Mouse (Mus musculus): ENCODE results near the gene Hist1h2ac. TPM values are rescaled to one million over a fixed set of nuclear protein-coding genes. Genes with fewer than 3 reads are reported as not detected.

Gene Hist1h2ac
- total and polyA plus RNA-seq, 3 experiments: 0.14 to 114 (median 0.97) TPM

DNA sequence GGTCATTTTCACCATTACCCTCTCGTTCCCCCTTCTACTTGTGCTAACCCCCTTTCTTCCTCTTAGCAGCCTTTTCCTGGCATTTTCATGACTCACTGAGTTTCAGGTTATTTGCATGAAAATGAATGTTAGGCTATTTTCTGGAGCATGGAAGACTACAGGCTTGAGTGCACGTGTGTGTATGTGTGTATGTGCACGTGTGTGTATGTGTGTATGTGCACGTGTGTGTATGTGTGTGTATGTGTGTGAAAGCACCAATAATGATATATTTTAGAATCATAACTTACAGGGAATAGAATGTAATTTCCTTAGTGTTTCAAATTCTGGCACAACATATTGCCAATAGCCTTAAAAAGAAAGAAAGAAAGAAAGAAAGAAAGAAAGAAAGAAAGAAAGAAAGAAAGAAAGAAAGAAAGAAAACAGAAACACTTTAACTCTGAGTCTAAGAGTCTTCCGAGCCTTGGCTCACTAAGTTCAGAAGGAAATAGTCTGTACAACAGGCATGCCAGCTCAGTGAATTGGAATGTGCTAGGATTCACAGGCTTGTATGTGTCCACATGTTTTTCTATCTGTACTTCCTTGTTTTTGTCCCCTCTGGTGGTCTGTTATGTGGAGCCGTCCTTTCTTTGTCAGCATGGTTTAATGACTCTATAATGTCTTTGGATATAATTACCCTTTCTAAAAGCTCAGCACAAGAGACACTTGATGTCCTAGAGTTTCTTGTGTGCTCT, 23.9 kb downstream of the Hist1h2ac start:
- TF ChIP-seq ELF1 (IDR thresholded peaks at IDR 0.05; ENCODE audit: low read depth, low read length): no peak
- no peak for TF ChIP-seq POLR2A (IDR thresholded peaks at IDR 0.05; ENCODE audit: low read depth, low read length)
- no peak for TF ChIP-seq MEF2A (IDR thresholded peaks at IDR 0.05; ENCODE audit: borderline replicate concordance, low read depth, low read length)
- no peak for TF ChIP-seq ZMIZ1 (IDR thresholded peaks at IDR 0.05; ENCODE audit: low read depth, low read length)
- no peak for TF ChIP-seq RCOR1 (conservative IDR thresholded peaks at IDR 0.05; ENCODE audit: low read depth, low read length)
- 0 out of 2 replicates have a peak, but pooled peaks have one; percentile 29 for TF ChIP-seq IRF4 (IDR thresholded peaks at IDR 0.05; ENCODE audit: low read depth, low read length)
- no peak for TF ChIP-seq USF2 (conservative IDR thresholded peaks at IDR 0.05; ENCODE audit: low read depth, low read length)
- no peak for TF ChIP-seq SIN3A (IDR thresholded peaks at IDR 0.05; ENCODE audit: low read length)
- no peak for TF ChIP-seq SMC3 (IDR thresholded peaks at IDR 0.05; ENCODE audit: low read depth, low read length)
- TF ChIP-seq MYC (IDR thresholded peaks at IDR 0.05; ENCODE audit: low read depth, low read length): no peak
- TF ChIP-seq ETS1 (conservative IDR thresholded peaks at IDR 0.05; ENCODE audit: low read depth, low read length): peak; percentile 31
- no peak for TF ChIP-seq POLR2AphosphoS2 (IDR thresholded peaks at IDR 0.05; ENCODE audit: low read depth, low read length)
- TF ChIP-seq MAX (IDR thresholded peaks at IDR 0.05; ENCODE audit: low read length): peak; percentile 59; the same call in 1 of the 2 replicates
- TF ChIP-seq BHLHE40 (IDR thresholded peaks at IDR 0.05; ENCODE audit: low read depth, low read length): peak; percentile 97
- TF ChIP-seq ZNF384 (IDR thresholded peaks at IDR 0.05; ENCODE audit: low read depth, low read length): no peak
- dilution Hi-C loops (cut with MboI; ENCODE audit: extremely low pct_ligation_motif_present, extremely low pct_unique_long_range_greater_than_20kb, low sequenced_read_pairs) (no loop called here), in situ Hi-C loops (cut with MboI; ENCODE audit: low pct_ligation_motif_present, low pct_unique_long_range_greater_than_20kb, low sequenced_read_pairs) (no loop called here)
- no peaks in the 10 kb centered on the region for H3K36me3 ChIP-seq (replicated peaks in 1 of 2; ENCODE audit: control insufficient read depth in 1 of 2, insufficient read depth in 1 of 2, low read length in 1 of 2)
- peaks cover 7 to 22% of the 10 kb centered on the region in 2 experiments for H3K4me1 ChIP-seq (ENCODE audit: control insufficient read depth in 1 of 2, insufficient read depth in 2 of 2)
- no peak overlapping the region for H3K9ac ChIP-seq (ENCODE audit: insufficient read depth, low read depth)
- peak; percentile 29 for DNase-seq (ENCODE audit: extremely low read depth)
- no peaks in the 10 kb centered on the region for H3K79me2 ChIP-seq (replicated peaks; ENCODE audit: control insufficient read depth, extremely low read depth, insufficient read depth, poor library complexity, severe bottlenecking)
- no peaks in the 10 kb centered on the region for H3K27me3 ChIP-seq (replicated peaks)
- no peak overlapping the region for H3K4me3 ChIP-seq (replicated peaks in 1 of 3; ENCODE audit: low read depth in 2 of 3, low read length in 2 of 3, poor library complexity in 1 of 3)
- no peak overlapping the region for H3K27ac ChIP-seq (ENCODE audit: insufficient read depth, low read depth)
- H3K9me3 ChIP-seq (replicated peaks; ENCODE audit: low read length): no peaks in the 10 kb centered on the region
- H3K4me2 ChIP-seq (ENCODE audit: insufficient read depth, low read depth, poor library complexity, severe bottlenecking): peak overlapping the region; percentile 67

Other genes starting within 250 kb of the Hist1h2ac start
Only the 20 nearest of the 36 such genes appear.
- gene Hist1h2bf, start 109.8 kb downstream of the Hist1h2ac start, total RNA-seq (2012; rRNA removed): 1,243 and 1,273 TPM in 2 replicates
- gene Hist1h2bf, start 109.8 kb downstream of the Hist1h2ac start, total RNA-seq (2014; rRNA removed): 28.3 and 50.8 TPM in 2 replicates
- gene Hist1h2bf, start 109.8 kb downstream of the Hist1h2ac start, polyA plus RNA-seq (2012; ENCODE audit: insufficient read length, low read depth): 1.7 TPM in 1 of 2 replicates, not detected in the other
- 744 and 796 TPM in 2 replicates for gene Hist1h2ad, start 109.6 kb downstream of the Hist1h2ac start, total RNA-seq (2012; rRNA removed)
- 9.1 and 13.2 TPM in 2 replicates for gene Hist1h2ad, start 109.6 kb downstream of the Hist1h2ac start, total RNA-seq (2014; rRNA removed)
- gene Hist1h2ad, start 109.6 kb downstream of the Hist1h2ac start, polyA plus RNA-seq (2012; ENCODE audit: insufficient read length, low read depth): 0.53 TPM in 1 of 2 replicates, not detected in the other
- 164 and 182 TPM in 2 replicates for gene Hist1h3d, start 108.2 kb downstream of the Hist1h2ac start, total RNA-seq (2012; rRNA removed)
- 10.3 and 13.5 TPM in 2 replicates for gene Hist1h3d, start 108.2 kb downstream of the Hist1h2ac start, total RNA-seq (2014; rRNA removed)
- 0.65 and 0.94 TPM in 2 replicates for gene Hist1h3d, start 108.2 kb downstream of the Hist1h2ac start, polyA plus RNA-seq (2012; ENCODE audit: insufficient read length, low read depth)
- gene Hist1h4d, start 102.3 kb downstream of the Hist1h2ac start, total RNA-seq (2012; rRNA removed): 1,558 and 1,831 TPM in 2 replicates
- 13.8 and 27.7 TPM in 2 replicates for gene Hist1h4d, start 102.3 kb downstream of the Hist1h2ac start, total RNA-seq (2014; rRNA removed)
- gene Hist1h4d, start 102.3 kb downstream of the Hist1h2ac start, polyA plus RNA-seq (2012; ENCODE audit: insufficient read length, low read depth): 2.4 and 6.7 TPM in 2 replicates
- gene Hist1h2be, start 62.8 kb downstream of the Hist1h2ac start, total RNA-seq (2012; rRNA removed): 268 and 282 TPM in 2 replicates
- 3.4 and 4.7 TPM in 2 replicates for gene Hist1h2be, start 62.8 kb downstream of the Hist1h2ac start, total RNA-seq (2014; rRNA removed)
- gene Hist1h2be, start 62.8 kb downstream of the Hist1h2ac start, polyA plus RNA-seq (2012; ENCODE audit: insufficient read length, low read depth): 0.57 and 0.70 TPM in 2 replicates
- gene Hist1h1e, start 61.4 kb downstream of the Hist1h2ac start, total RNA-seq (2012; rRNA removed): 486 and 504 TPM in 2 replicates
- 12.2 and 18.3 TPM in 2 replicates for gene Hist1h1e, start 61.4 kb downstream of the Hist1h2ac start, total RNA-seq (2014; rRNA removed)
- gene Hist1h1e, start 61.4 kb downstream of the Hist1h2ac start, polyA plus RNA-seq (2012; ENCODE audit: insufficient read length, low read depth): 1.5 and 1.9 TPM in 2 replicates
- gene Hist1h2bc, start 251 bp upstream of the Hist1h2ac start, total RNA-seq (2012; rRNA removed): 436 and 456 TPM in 2 replicates
- 16.1 and 17.4 TPM in 2 replicates for gene Hist1h2bc, start 251 bp upstream of the Hist1h2ac start, total RNA-seq (2014; rRNA removed)
- 1.1 and 2.2 TPM in 2 replicates for gene Hist1h2bc, start 251 bp upstream of the Hist1h2ac start, polyA plus RNA-seq (2012; ENCODE audit: insufficient read length, low read depth)
- 0.38 and 0.76 TPM in 2 replicates for gene Hist1h1t, start 11.9 kb upstream of the Hist1h2ac start, total RNA-seq (2012; rRNA removed)
- gene Hist1h1t, start 11.9 kb upstream of the Hist1h2ac start, total RNA-seq (2014; rRNA removed): not detected in 2 replicates
- not detected in 2 replicates for gene Hist1h1t, start 11.9 kb upstream of the Hist1h2ac start, polyA plus RNA-seq (2012; ENCODE audit: insufficient read length, low read depth)
- 1,176 and 1,374 TPM in 2 replicates for gene Hist1h4c, start 14.5 kb upstream of the Hist1h2ac start, total RNA-seq (2012; rRNA removed)
- gene Hist1h4c, start 14.5 kb upstream of the Hist1h2ac start, total RNA-seq (2014; rRNA removed): 3.9 and 6.9 TPM in 2 replicates
- gene Hist1h4c, start 14.5 kb upstream of the Hist1h2ac start, polyA plus RNA-seq (2012; ENCODE audit: insufficient read length, low read depth): 0.76 and 1.2 TPM in 2 replicates
- gene Hfe, start 26.9 kb upstream of the Hist1h2ac start, total RNA-seq (2012; rRNA removed): 0.08 and 0.50 TPM in 2 replicates
- gene Hfe, start 26.9 kb upstream of the Hist1h2ac start, total RNA-seq (2014; rRNA removed): 0.16 and 0.39 TPM in 2 replicates
- gene Hfe, start 26.9 kb upstream of the Hist1h2ac start, polyA plus RNA-seq (2012; ENCODE audit: insufficient read length, low read depth): 0.67 and 1.0 TPM in 2 replicates
- 568 and 597 TPM in 2 replicates for gene Hist1h1c, start 54.9 kb upstream of the Hist1h2ac start, total RNA-seq (2012; rRNA removed)
- 22.8 and 26.1 TPM in 2 replicates for gene Hist1h1c, start 54.9 kb upstream of the Hist1h2ac start, total RNA-seq (2014; rRNA removed)
- gene Hist1h1c, start 54.9 kb upstream of the Hist1h2ac start, polyA plus RNA-seq (2012; ENCODE audit: insufficient read length, low read depth): 12.5 and 13.2 TPM in 2 replicates
- 1,821 and 1,847 TPM in 2 replicates for gene Hist1h3c, start 61.7 kb upstream of the Hist1h2ac start, total RNA-seq (2012; rRNA removed)
- 57.5 and 73.1 TPM in 2 replicates for gene Hist1h3c, start 61.7 kb upstream of the Hist1h2ac start, total RNA-seq (2014; rRNA removed)
- 5.5 and 7.3 TPM in 2 replicates for gene Hist1h3c, start 61.7 kb upstream of the Hist1h2ac start, polyA plus RNA-seq (2012; ENCODE audit: insufficient read length, low read depth)
- gene Hist1h2bb, start 62.8 kb upstream of the Hist1h2ac start, total RNA-seq (2012; rRNA removed): 2,544 and 2,852 TPM in 2 replicates
- gene Hist1h2bb, start 62.8 kb upstream of the Hist1h2ac start, total RNA-seq (2014; rRNA removed): 34.5 and 54.6 TPM in 2 replicates
- gene Hist1h2bb, start 62.8 kb upstream of the Hist1h2ac start, polyA plus RNA-seq (2012; ENCODE audit: insufficient read length, low read depth): 0.53 and 1.3 TPM in 2 replicates
- 1,936 and 2,243 TPM in 2 replicates for gene Hist1h2ab, start 67.2 kb upstream of the Hist1h2ac start, total RNA-seq (2012; rRNA removed)
- 24.9 and 32.6 TPM in 2 replicates for gene Hist1h2ab, start 67.2 kb upstream of the Hist1h2ac start, total RNA-seq (2014; rRNA removed)
- 2.9 TPM in 2 replicates for gene Hist1h2ab, start 67.2 kb upstream of the Hist1h2ac start, polyA plus RNA-seq (2012; ENCODE audit: insufficient read length, low read depth)
- gene Hist1h3b, start 68.3 kb upstream of the Hist1h2ac start, total RNA-seq (2012; rRNA removed): 1,913 and 2,096 TPM in 2 replicates
- 28.9 and 44.0 TPM in 2 replicates for gene Hist1h3b, start 68.3 kb upstream of the Hist1h2ac start, total RNA-seq (2014; rRNA removed)
- 5.4 and 5.5 TPM in 2 replicates for gene Hist1h3b, start 68.3 kb upstream of the Hist1h2ac start, polyA plus RNA-seq (2012; ENCODE audit: insufficient read length, low read depth)
- 2,309 and 2,552 TPM in 2 replicates for gene Hist1h4b, start 73.1 kb upstream of the Hist1h2ac start, total RNA-seq (2012; rRNA removed)
- 14.3 and 24.8 TPM in 2 replicates for gene Hist1h4b, start 73.1 kb upstream of the Hist1h2ac start, total RNA-seq (2014; rRNA removed)
- 3.5 and 11.8 TPM in 2 replicates for gene Hist1h4b, start 73.1 kb upstream of the Hist1h2ac start, polyA plus RNA-seq (2012; ENCODE audit: insufficient read length, low read depth)
- gene Hist1h4a, start 77.3 kb upstream of the Hist1h2ac start, total RNA-seq (2012; rRNA removed): 1,167 and 1,215 TPM in 2 replicates
- 14.2 and 18.4 TPM in 2 replicates for gene Hist1h4a, start 77.3 kb upstream of the Hist1h2ac start, total RNA-seq (2014; rRNA removed)
- 3.3 and 4.4 TPM in 2 replicates for gene Hist1h4a, start 77.3 kb upstream of the Hist1h2ac start, polyA plus RNA-seq (2012; ENCODE audit: insufficient read length, low read depth)
- 1,392 and 1,471 TPM in 2 replicates for gene Hist1h3a, start 78.4 kb upstream of the Hist1h2ac start, total RNA-seq (2012; rRNA removed)
- gene Hist1h3a, start 78.4 kb upstream of the Hist1h2ac start, total RNA-seq (2014; rRNA removed): 60.5 and 78.5 TPM in 2 replicates
- 3.2 and 3.9 TPM in 2 replicates for gene Hist1h3a, start 78.4 kb upstream of the Hist1h2ac start, polyA plus RNA-seq (2012; ENCODE audit: insufficient read length, low read depth)
- gene Hist1h1a, start 79.7 kb upstream of the Hist1h2ac start, total RNA-seq (2012; rRNA removed): 1,163 and 1,722 TPM in 2 replicates
- gene Hist1h1a, start 79.7 kb upstream of the Hist1h2ac start, total RNA-seq (2014; rRNA removed): 22.2 and 30.9 TPM in 2 replicates
- 1.7 and 2.4 TPM in 2 replicates for gene Hist1h1a, start 79.7 kb upstream of the Hist1h2ac start, polyA plus RNA-seq (2012; ENCODE audit: insufficient read length, low read depth)
- not detected in 2 replicates for gene Trim38, start 86.0 kb upstream of the Hist1h2ac start, total RNA-seq (2012; rRNA removed)
- gene Trim38, start 86.0 kb upstream of the Hist1h2ac start, total RNA-seq (2014; rRNA removed): not detected in 2 replicates
- 0.11 TPM in 1 of 2 replicates, not detected in the other for gene Trim38, start 86.0 kb upstream of the Hist1h2ac start, polyA plus RNA-seq (2012; ENCODE audit: insufficient read length, low read depth)